Comparison of ENCODE assay signal across 12 mouse cellular contexts in the genomic region with DNA sequence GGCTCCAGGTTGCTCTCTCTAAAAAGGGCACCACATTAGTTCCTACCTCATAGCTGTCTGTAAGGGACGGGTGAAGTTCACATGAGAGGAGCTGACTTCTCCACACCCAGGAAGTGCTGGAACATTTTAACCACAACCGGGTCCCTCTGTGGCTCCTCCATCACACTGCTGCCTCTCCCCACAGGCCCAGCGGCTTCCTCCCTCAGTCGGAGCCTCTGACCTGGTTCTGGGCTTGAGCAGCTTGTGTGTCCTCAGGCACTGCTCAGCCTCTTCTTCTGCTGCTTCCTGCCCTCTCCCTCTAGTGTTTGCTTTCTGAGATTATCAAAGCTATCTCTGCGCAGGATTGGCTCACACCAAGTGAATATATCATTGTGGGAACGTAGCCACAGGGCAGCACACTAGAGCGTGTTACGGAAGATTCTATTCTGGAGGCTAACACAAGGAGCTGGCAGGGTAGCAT. TPM values are rescaled to one million over a fixed set of nuclear protein-coding genes. Genes with fewer than 3 reads are reported as not detected.
A peak's percentile ranks its signal among the peaks of the same experiment; 100 is the strongest.
DNase-seq lines count a peak whose midpoint lies in the region; ATAC-seq lines count a peak whose summit lies in the region.
"Had no signal": no experiment of that assay in that cellular context is flagged by ENCODE, and none has a peak within 500 bp of the region (broad histone marks: within the 10 kb centered on the region; RNA-seq: fewer than 3 reads in every experiment).

No protein-coding gene starts in this region.

- peak; percentile 5; the same call in 1 of the 2 replicates for ATAC-seq in frontal cortex, adult (ENCODE audit: low TSS enrichment)
- peak; percentile 20; the same call in 1 of the 2 replicates for ATAC-seq in erythroblast, adult 5-6 weeks (replicated peaks; ENCODE audit: low FRiP score, poor library complexity, severe bottlenecking)

- no peak for DNase-seq in frontal cortex, postnatal 14 days (ENCODE audit: low spot score in 2 of 2)
- DNase-seq in CD4-positive helper T cell, adult 2 months (ENCODE audit: low read depth, low spot score): peak; percentile 79
- DNase-seq in naive thymus-derived CD4-positive, alpha-beta T cell, adult 2 months (ENCODE audit: low read depth): peak; percentile 77
- no peak for DNase-seq in kidney, adult 18-20 months
- no peak for DNase-seq in kidney, adult 11 months
- no peak for DNase-seq in urinary bladder, postnatal 36 days (ENCODE audit: low spot score in 2 of 2)
- DNase-seq: kidney, postnatal 14 days; right cerebral cortex, postnatal 4 days had no signal

RNA-seq across cellular contexts. Expression of a gene that starts 7.5 kb away (rescaled TPM):
- total RNA-seq in erythroblast, adult 5-6 weeks (2015; ENCODE audit: low replicate concordance): not detected in 2 replicates
- total RNA-seq in erythroblast, adult 5-6 weeks (2017; ENCODE audit: low replicate concordance): not detected in 2 replicates
- total RNA-seq: CH12.LX; heart, adult 8-10 months had no signal

RNA-seq across cellular contexts. Expression of a gene that starts 23.0 kb away (rescaled TPM):
- total RNA-seq in erythroblast, adult 5-6 weeks (2015; ENCODE audit: low replicate concordance): 9.4 and 13.8 TPM in 2 replicates
- total RNA-seq in erythroblast, adult 5-6 weeks (2017; ENCODE audit: low replicate concordance): 7.8 and 13.9 TPM in 2 replicates

RNA-seq across cellular contexts. Expression of a gene that starts 45.0 kb away (rescaled TPM):
- 1.3 TPM in 1 of 2 replicates, not detected in the other for total RNA-seq in erythroblast, adult 5-6 weeks (2015; ENCODE audit: low replicate concordance)
- total RNA-seq in erythroblast, adult 5-6 weeks (2017; ENCODE audit: low replicate concordance): 0.26 and 2.5 TPM in 2 replicates

Comparison
In these comparisons a context has a peak if more than half of its experiments do, and no peak if none do; other contexts are left out.
1. DNase-seq: peak in CD4-positive helper T cell, adult 2 months (single experiment) and naive thymus-derived CD4-positive, alpha-beta T cell, adult 2 months (single experiment); none in frontal cortex, postnatal 14 days (0 of 2), kidney, adult 18-20 months (single experiment), kidney, adult 11 months (single experiment) and urinary bladder, postnatal 36 days (0 of 2).